Mouse (Mus musculus): ENCODE measurements around the gene Cyb561d2. TPM values are rescaled to one million over a fixed set of nuclear protein-coding genes. Genes with fewer than 3 reads are reported as not detected.
A peak's percentile ranks its signal among the peaks of the same experiment; 100 is the strongest.

Cyb561d2 gene
- polyA plus RNA-seq, 1 experiment from 2014 or later: 23.8 TPM

- WGBS: 2% methylated on average over 11 of the region's 11 CpGs
- H3K27ac ChIP-seq (ENCODE audit: low read length): peak overlapping the region; percentile 21; the same call in 1 of the 2 replicates
- H3K4me2 ChIP-seq (replicated peaks; ENCODE audit: low read depth, low read length): peak overlapping the region; percentile 64
- peaks cover 41% of the 10 kb centered on the region for H3K36me3 ChIP-seq (ENCODE audit: control insufficient read depth, insufficient read depth, low read length)
- H3K9ac ChIP-seq (replicated peaks; ENCODE audit: low read depth, low read length): peak overlapping the region; percentile 45; the same call in 1 of the 2 replicates
- H3K27me3 ChIP-seq (ENCODE audit: control insufficient read depth, insufficient read depth, low read length): no peaks in the 10 kb centered on the region
- ATAC-seq (ENCODE audit: insufficient number of reproducible peaks, insufficient read depth, low FRiP score, low read depth): no peak
- peaks cover 17% of the 10 kb centered on the region for H3K4me1 ChIP-seq (ENCODE audit: control insufficient read depth, insufficient read depth, low read length)
- no peaks in the 10 kb centered on the region for H3K9me3 ChIP-seq (ENCODE audit: control insufficient read depth, low read depth, low read length)
- peak overlapping the region; percentile 54 for H3K4me3 ChIP-seq (ENCODE audit: low read depth, low read length)
Measured at GRCm38 (mm10) chr9:107542352-107542686, 326 bp upstream of the Cyb561d2 start.

- peaks cover 21% of the 10 kb centered on the region for H3K4me1 ChIP-seq (ENCODE audit: control insufficient read depth, insufficient read depth, low read length)
- H3K27me3 ChIP-seq (ENCODE audit: control insufficient read depth, insufficient read depth, low read length): no peaks in the 10 kb centered on the region
- H3K9me3 ChIP-seq (ENCODE audit: control insufficient read depth, low read depth, low read length): no peaks in the 10 kb centered on the region
- H3K27ac ChIP-seq (ENCODE audit: low read length): no peak overlapping the region
- H3K4me2 ChIP-seq (replicated peaks; ENCODE audit: low read depth, low read length): peak overlapping the region; percentile 64
- no peak overlapping the region for H3K9ac ChIP-seq (replicated peaks; ENCODE audit: low read depth, low read length)
- no peak for ATAC-seq (ENCODE audit: insufficient number of reproducible peaks, insufficient read depth, low FRiP score, low read depth)
- 22% methylated on average over 10 of the region's 10 CpGs for WGBS
- H3K4me3 ChIP-seq (ENCODE audit: low read depth, low read length): peak overlapping the region; percentile 54; the same call in 1 of the 2 replicates
- H3K36me3 ChIP-seq (ENCODE audit: control insufficient read depth, insufficient read depth, low read length): peaks cover 41% of the 10 kb centered on the region
Measured at GRCm38 (mm10) chr9:107541005-107541404, 988 bp downstream of the Cyb561d2 start.

GRCm38 (mm10) chr9:107540420-107540819, 1.6 kb downstream of the Cyb561d2 start:
- ATAC-seq (ENCODE audit: insufficient number of reproducible peaks, insufficient read depth, low FRiP score, low read depth): no peak
- Histone ChIP-seq H3K4me3 (ENCODE audit: low read depth, low read length) (no peak overlapping the region), H3K9me3 (ENCODE audit: control insufficient read depth, low read depth, low read length) (no peaks in the 10 kb centered on the region), H3K9ac (replicated peaks; ENCODE audit: low read depth, low read length) (no peak overlapping the region), H3K36me3 (ENCODE audit: control insufficient read depth, insufficient read depth, low read length) (peaks cover 37% of the 10 kb centered on the region), H3K4me1 (ENCODE audit: control insufficient read depth, insufficient read depth, low read length) (peaks cover 26% of the 10 kb centered on the region), H3K27me3 (ENCODE audit: control insufficient read depth, insufficient read depth, low read length) (no peaks in the 10 kb centered on the region), H3K4me2 (replicated peaks; ENCODE audit: low read depth, low read length) (no peak overlapping the region), H3K27ac (ENCODE audit: low read length) (no peak overlapping the region)
- WGBS: 58% methylated on average over 4 of the region's 4 CpGs

GRCm38 (mm10) chr9:107539940-107540339, 2.1 kb downstream of the Cyb561d2 start:
- ATAC-seq (ENCODE audit: insufficient number of reproducible peaks, insufficient read depth, low FRiP score, low read depth): no peak
- no peaks in the 10 kb centered on the region for H3K9me3 ChIP-seq (ENCODE audit: control insufficient read depth, low read depth, low read length)
- no peak overlapping the region for H3K4me2 ChIP-seq (replicated peaks; ENCODE audit: low read depth, low read length)
- no peaks in the 10 kb centered on the region for H3K27me3 ChIP-seq (ENCODE audit: control insufficient read depth, insufficient read depth, low read length)
- H3K36me3 ChIP-seq (ENCODE audit: control insufficient read depth, insufficient read depth, low read length): peaks cover 32% of the 10 kb centered on the region
- 95% methylated on average over 8 of the region's 8 CpGs for WGBS
- H3K27ac ChIP-seq (ENCODE audit: low read length): no peak overlapping the region
- H3K4me1 ChIP-seq (ENCODE audit: control insufficient read depth, insufficient read depth, low read length): peaks cover 28% of the 10 kb centered on the region
- no peak overlapping the region for H3K4me3 ChIP-seq (ENCODE audit: low read depth, low read length)
- no peak overlapping the region for H3K9ac ChIP-seq (replicated peaks; ENCODE audit: low read depth, low read length)

- H3K4me3 ChIP-seq (ENCODE audit: low read depth, low read length): no peak overlapping the region
- peaks cover 27% of the 10 kb centered on the region for H3K36me3 ChIP-seq (ENCODE audit: control insufficient read depth, insufficient read depth, low read length)
- H3K27me3 ChIP-seq (ENCODE audit: control insufficient read depth, insufficient read depth, low read length): no peaks in the 10 kb centered on the region
- no peaks in the 10 kb centered on the region for H3K9me3 ChIP-seq (ENCODE audit: control insufficient read depth, low read depth, low read length)
- 95% methylated on average over 3 of the region's 3 CpGs for WGBS
- H3K9ac ChIP-seq (replicated peaks; ENCODE audit: low read depth, low read length): no peak overlapping the region
- no peak for ATAC-seq (ENCODE audit: insufficient number of reproducible peaks, insufficient read depth, low FRiP score, low read depth)
- no peak overlapping the region for H3K4me2 ChIP-seq (replicated peaks; ENCODE audit: low read depth, low read length)
- peaks cover 28% of the 10 kb centered on the region for H3K4me1 ChIP-seq (ENCODE audit: control insufficient read depth, insufficient read depth, low read length)
- H3K27ac ChIP-seq (ENCODE audit: low read length): no peak overlapping the region
Measured at GRCm38 (mm10) chr9:107538711-107539110, 3.3 kb downstream of the Cyb561d2 start.

GRCm38 (mm10) chr9:107538231-107538630, 3.8 kb downstream of the Cyb561d2 start:
- Histone ChIP-seq H3K9me3 (ENCODE audit: control insufficient read depth, low read depth, low read length) (no peaks in the 10 kb centered on the region), H3K9ac (replicated peaks; ENCODE audit: low read depth, low read length) (no peak overlapping the region), H3K4me2 (replicated peaks; ENCODE audit: low read depth, low read length) (no peak overlapping the region), H3K4me3 (ENCODE audit: low read depth, low read length) (no peak overlapping the region), H3K27me3 (ENCODE audit: control insufficient read depth, insufficient read depth, low read length) (no peaks in the 10 kb centered on the region), H3K4me1 (ENCODE audit: control insufficient read depth, insufficient read depth, low read length) (peaks cover 28% of the 10 kb centered on the region), H3K27ac (ENCODE audit: low read length) (no peak overlapping the region), H3K36me3 (ENCODE audit: control insufficient read depth, insufficient read depth, low read length) (peaks cover 25% of the 10 kb centered on the region)
- WGBS: 92% methylated on average over 7 of the region's 7 CpGs
- ATAC-seq (ENCODE audit: insufficient number of reproducible peaks, insufficient read depth, low FRiP score, low read depth): no peak

- no peak for ATAC-seq (ENCODE audit: insufficient number of reproducible peaks, insufficient read depth, low FRiP score, low read depth)
Measured at GRCm38 (mm10) chr9:107534408-107535202, 7.4 kb downstream of the Cyb561d2 start.

GRCm38 (mm10) chr9:107533791-107534407, 8.1 kb downstream of the Cyb561d2 start, which contains the start of gene Tmem115:
Gene Tmem115 (plus strand): TSS chr9:107533945.
- H3K4me1 ChIP-seq (ENCODE audit: control insufficient read depth, insufficient read depth, low read length): peaks cover 19% of the 10 kb centered on the region
- H3K4me3 ChIP-seq (ENCODE audit: low read depth, low read length): peak within 1 kb of the TSS; percentile 83
- H3K27me3 ChIP-seq (ENCODE audit: control insufficient read depth, insufficient read depth, low read length): no peaks in the 10 kb centered on the region
- under 1% methylated on average over 47 of the region's 48 CpGs for WGBS
- H3K9ac ChIP-seq (replicated peaks; ENCODE audit: low read depth, low read length): peak within 1 kb of the TSS; percentile 85
- H3K4me2 ChIP-seq (replicated peaks; ENCODE audit: low read depth, low read length): peak within 1 kb of the TSS; percentile 91
- ATAC-seq (ENCODE audit: insufficient number of reproducible peaks, insufficient read depth, low FRiP score, low read depth): peak; percentile 97
- peaks cover 14% of the 10 kb centered on the region for H3K36me3 ChIP-seq (ENCODE audit: control insufficient read depth, insufficient read depth, low read length)
- no peaks in the 10 kb centered on the region for H3K9me3 ChIP-seq (ENCODE audit: control insufficient read depth, low read depth, low read length)
- peak within 1 kb of the TSS; percentile 77 for H3K27ac ChIP-seq (ENCODE audit: low read length)

More at GRCm38 (mm10) chr9:107534408-107535202, 7.4 kb downstream of the Cyb561d2 start:
- peak overlapping the region; percentile 91 for H3K4me2 ChIP-seq (replicated peaks; ENCODE audit: low read depth, low read length)
- peak overlapping the region; percentile 85 for H3K9ac ChIP-seq (replicated peaks; ENCODE audit: low read depth, low read length)
- peak overlapping the region; percentile 77 for H3K27ac ChIP-seq (ENCODE audit: low read length)
- H3K4me1 ChIP-seq (ENCODE audit: control insufficient read depth, insufficient read depth, low read length): peaks cover 19% of the 10 kb centered on the region
- under 1% methylated on average over 40 of the region's 40 CpGs for WGBS
- H3K36me3 ChIP-seq (ENCODE audit: control insufficient read depth, insufficient read depth, low read length): peaks cover 21% of the 10 kb centered on the region
- peak overlapping the region; percentile 83 for H3K4me3 ChIP-seq (ENCODE audit: low read depth, low read length)
- no peaks in the 10 kb centered on the region for H3K9me3 ChIP-seq (ENCODE audit: control insufficient read depth, low read depth, low read length)
- H3K27me3 ChIP-seq (ENCODE audit: control insufficient read depth, insufficient read depth, low read length): no peaks in the 10 kb centered on the region
